Mouse (Mus musculus): ENCODE measurements at regions not wholly inside any gene's neighbourhood (a gene's known extent, or its start where the extent isn't known, plus 50 kb on each side); places are given as distances from the start of the nearest gene placed in this dataset.

DNA sequence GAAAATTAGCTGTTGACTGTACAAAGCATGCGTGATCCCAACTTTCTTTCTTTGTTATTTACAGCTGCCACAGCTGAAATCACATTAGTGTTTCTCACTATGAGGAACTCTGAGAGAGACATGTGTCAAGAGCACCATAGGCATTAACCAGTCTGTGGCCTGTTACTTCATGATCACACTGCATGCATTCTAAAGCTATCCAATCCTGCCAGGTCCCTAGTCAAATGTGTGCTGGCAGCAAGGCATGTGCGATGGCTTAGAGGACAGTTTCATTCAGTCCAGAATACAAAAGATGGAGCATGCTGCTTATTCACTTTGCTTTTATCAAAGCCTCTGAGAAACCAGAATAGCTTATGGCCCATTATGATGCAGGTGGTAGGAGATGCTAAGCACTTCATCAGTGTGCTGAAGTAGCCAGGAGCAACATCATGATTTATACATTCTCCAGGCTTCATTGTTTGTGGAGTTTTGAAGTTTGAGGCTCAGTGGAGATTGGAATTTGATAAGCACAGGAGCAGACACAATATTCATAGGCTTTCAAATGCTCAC, 882.9 kb upstream of the Lrrn3 start:
- DNase-seq, result no peak

DNA sequence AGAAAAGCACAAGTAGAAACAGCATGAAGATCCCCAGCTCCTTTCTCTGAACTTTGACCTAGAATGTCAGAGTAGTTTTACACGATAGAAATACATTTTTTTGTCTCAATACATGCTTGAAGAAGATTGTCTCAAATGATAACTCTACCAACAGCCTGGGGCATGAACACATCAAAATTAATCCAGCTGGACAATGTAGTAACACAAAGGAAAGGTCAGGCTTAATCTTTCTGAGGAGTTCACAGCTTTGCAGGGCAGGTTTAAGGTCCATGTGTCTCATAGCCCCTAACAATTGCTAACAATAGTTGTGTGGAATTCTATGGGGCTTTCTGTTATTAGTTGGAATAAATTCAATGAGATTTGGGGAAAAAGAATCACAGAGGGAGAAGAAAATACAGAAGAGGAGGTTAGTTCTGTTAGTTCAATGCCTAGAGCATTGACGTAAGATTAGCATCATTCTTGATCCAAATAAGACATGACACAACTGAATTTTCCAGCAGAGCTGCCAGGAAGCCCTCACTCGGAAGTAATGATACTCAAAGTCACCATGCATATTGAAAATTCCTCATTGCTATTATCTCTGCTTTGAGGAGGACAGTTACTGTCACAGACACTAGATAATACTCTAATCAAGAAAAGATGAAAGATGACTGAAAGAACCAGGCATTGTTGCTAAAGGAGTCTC, 852.9 kb upstream of the Lrrn3 start:
- no peak for DNase-seq

DNA sequence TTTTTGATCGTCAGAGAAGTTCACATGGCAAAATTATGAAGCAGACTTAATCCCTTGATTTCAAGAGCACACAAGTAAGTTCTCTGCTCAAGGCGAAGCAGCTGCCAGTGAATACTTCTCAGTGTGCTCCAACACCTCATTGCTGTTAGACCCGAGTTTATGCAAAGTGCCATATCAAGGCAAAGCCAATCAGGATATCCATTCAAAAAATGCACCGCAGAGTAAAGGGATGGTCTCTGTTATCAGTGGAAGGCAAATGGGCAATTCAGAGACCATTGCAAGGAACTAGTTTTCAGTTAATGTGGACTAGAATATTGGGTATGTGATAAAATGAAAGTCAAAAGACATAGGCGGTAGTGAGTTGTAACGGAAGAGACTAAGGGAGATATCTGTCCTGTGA, 820.2 kb upstream of the Lrrn3 start:
- no peak for DNase-seq

DNA sequence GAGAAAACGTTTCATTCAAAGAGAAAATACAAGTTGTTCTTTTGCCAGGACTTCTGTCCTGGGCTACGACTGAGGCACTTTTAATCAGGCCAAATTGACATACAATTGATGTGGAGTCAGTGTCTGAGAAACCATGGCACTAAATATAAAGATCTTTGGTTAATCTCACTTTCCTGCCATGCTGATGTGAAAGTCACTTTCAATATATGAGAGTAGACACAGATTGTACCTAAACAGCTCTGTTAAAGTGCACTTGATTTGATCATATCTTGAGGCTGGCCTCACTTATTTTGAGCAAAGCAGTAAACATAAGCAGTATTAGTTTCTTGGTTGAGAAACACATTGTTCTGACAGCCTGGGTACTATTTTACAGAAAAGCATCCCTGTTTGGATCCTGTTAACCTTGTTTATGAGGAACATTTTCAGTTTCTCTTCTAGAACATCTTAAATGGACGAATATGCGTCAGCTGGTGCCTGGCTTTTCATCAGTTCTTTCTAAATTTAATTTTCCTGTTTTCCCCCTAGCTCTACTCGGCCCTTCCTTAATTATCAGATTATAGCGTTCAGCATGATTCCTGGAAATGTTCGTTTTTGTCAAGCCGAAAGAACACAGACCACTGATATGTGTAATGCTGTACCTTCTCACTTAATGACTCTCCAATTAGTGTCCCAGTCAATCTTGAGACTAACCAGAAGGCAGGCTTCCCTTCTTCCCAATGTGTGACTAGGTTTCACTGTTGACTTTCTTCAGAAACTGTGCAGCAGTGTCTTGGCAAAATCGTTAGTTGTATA, 791.2 kb upstream of the Lrrn3 start:
- no peak for DNase-seq

DNA sequence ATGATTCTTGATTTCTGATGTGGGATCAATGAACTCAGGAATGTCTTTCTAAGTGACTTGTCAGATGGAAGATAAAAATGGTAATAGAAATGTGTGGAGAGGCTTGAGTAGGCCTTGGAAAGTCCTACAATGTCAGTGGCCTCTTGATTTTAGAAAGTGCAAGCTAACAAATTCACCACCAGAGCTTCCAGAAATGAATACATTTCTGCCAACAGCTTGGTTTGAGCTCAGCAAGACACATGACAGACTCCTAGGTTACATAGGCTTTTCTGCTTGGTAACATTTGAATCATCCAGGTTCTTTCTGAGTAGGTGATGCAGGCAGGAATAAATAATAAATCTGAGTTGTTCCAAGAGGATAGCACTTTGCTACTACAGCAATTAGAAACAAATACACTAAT, 764.2 kb upstream of the Lrrn3 start:
- no peak for DNase-seq

DNA sequence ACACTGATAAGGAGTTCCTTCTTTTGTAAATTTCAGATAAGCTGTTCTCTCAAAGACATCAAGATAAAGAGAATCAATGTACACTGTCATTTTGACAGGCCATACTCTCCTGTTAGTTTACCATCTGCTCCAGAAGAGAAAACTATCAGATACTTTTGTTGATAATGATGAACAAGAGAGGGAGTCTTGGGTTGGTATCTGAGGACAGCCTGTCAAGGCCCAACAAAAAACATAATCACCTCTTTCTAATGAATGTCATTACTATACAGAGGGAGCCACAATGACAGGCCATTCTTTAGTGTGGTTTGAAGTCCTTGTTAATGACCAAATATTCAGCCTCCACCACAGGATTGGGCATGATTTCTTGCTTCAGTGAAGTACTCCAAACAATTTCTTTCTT, 743.0 kb upstream of the Lrrn3 start:
- no peak for DNase-seq

DNA sequence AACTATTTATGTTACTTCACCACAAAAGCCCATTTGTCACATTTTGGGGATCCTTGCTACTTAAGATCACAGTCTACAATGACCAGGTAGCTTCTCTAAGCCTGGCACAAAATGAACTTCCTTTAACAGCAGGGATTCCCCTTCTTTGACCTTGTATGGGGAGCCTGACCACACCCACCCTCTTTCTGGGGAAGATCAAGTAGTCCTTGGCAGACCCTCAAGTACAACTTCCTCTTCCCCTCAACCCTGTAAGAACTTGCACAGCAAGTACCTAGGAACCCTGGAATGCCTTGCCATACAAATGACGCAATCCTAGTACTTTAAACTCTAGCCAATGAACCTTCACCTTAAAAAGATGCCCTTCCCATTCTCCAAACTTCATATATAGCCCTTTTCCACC, 695.4 kb upstream of the Lrrn3 start:
- no peak for DNase-seq

DNA sequence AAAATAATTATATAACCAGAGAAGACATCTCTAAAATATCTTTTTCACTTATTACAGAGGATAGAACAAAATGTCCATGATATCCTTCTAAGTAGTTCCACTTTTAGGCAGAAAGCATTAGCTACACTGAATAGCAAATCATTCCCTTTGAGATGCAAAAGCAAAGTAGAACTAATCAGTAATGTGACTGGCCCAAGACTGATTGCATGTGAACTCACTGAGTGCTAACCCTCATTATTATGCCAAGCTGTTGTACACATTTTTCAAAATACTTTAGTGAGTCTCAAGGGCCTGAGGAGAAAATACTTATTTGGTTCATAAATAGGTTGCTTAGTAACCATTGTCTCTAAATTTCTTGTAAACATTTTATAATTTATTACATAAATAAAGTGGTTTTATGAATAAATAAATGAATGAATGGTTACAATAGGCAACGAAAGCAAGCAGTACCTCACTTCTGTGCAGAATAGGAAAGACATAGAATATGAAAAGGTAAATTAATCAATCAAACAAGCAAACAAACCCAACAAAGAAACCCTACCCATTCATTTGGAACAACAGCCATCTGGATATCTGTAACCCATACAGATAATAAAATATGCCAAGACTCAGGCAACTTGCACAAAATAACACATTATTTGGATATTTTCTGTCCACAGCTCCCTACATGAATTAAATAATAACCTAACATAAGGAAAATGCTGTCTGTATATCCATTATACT, 693.9 kb upstream of the Lrrn3 start:
- no peak for DNase-seq

DNA sequence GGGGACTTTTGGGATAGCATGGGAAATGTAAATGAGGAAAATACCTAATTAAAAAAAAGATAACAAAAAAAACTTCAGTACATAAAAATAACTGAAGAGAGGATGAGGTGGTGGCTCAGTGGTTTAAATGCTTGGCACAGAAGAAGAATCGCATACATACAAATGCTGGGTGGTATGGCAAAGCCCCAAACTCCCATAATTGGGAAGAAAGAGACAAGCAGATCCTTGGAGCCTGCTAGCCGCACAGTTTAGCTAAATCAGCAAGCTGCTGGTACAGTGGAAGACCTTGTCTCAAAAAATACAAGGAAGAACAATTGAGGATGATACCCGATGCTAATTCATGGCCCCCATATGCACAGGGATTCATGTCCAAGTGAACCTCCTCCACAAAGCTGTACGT, 661.7 kb upstream of the Lrrn3 start:
- no peak for DNase-seq

DNA sequence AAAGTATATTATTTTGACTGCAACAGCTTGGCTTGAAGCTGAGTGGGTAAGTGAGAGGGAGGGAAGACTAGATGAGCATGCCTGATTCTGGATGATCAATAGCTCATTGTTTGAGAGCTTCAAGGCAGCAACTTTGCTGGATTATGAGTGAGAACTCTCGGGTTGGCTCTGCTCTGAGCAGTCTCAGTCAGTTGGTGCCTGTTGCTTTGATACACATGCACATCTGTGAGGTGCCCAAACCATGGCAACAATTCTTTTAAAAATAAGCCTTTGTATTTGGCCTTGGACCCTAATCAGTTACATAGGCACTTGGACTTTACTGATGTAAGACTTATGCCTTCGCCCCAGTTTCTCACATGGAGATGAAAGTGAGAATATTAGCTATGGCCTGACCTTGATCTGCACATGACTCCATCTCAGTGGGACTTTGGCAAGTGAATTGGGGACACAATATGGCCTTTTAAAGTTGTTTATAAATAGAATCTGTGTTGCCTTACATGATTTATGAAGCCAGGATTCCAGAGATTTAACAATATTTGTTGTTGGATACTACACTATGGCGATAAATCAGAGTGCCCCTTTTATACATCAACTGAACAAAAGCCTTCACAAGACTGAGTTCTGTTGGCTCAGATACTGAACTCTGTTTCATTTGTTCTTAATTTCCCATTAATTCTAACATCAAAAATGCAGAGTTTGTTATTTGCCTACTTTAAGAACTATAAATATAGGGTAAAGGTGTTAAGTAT, 652.6 kb upstream of the Lrrn3 start:
- no peak for DNase-seq

DNA sequence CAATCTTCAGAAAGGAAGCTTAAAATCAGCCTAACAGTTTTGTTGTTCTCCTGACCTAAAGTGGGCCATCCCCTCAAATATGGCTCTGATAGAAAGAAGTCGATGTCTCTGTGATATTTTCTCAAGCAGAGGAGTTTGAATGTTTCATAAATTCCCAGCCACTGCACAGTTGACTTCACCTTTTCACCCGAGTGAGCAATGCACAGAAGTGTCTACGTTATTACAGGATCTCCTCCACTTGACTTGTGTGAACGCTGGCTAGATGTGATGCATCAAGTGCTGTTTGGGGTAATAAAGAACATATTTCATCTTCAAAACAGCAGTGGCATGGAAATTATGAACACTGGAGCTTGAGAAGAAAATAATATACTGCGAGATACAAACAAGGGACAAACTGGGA, 651.9 kb upstream of the Lrrn3 start:
- no peak for DNase-seq

DNA sequence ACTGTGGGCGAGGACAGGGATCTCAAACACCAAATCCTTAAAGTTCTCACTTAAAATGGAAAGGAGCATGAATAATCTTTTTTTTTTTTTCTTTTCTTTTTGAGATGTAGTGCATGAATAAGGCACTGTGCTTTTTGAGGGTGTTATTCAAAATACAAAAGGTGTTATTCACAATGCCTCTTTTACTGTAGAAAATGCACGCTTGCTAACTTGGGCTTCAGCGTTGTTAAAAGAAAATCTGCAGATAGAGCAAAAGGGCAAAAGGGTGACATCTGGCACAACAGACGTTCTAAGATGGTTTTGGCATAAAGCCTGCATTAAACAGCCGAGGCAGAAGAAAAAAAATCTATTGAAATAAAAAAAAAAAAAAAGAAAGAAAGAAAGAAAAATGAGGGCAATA, 651.5 kb upstream of the Lrrn3 start:
- DNase-seq, result no peak

DNA sequence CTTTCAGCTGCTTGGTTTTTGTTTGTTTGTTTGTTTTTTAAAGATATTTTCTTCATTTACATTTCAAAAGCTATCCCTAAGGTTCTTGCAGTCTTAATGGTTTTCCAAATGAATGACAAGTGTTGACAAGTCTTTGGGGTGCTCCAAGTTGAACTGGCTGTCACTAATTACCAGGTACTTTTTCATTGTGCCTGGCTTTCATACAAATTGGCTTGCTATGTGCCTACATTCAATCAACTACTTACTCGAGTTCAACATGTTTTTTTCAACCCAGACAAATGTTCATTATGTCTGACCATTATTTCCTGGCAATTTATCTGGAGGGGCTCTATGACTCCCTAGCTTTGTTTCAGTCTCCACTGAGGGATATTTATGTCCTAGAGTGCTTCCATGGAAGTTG, 614.0 kb upstream of the Lrrn3 start:
- DNase-seq, result no peak

DNA sequence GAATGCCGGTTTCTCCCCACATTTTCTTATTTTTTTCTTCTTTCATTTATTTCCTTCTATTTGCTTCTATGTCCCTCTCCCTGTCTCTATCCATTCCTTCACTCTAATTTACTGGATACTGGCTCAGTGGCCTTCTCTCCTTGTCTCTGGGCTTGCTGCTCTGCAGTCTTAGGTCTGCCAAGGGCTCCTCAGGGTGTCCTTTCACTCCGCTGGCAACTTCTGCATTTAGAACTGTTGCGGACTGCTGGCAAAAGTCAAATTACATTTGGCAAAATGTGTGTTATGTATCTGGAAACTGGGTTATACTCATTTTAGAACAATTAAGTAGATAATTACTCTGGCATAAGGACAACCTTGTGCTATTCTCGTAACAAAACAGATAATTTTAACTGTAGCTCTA, 584.2 kb upstream of the Lrrn3 start:
- DNase-seq, result no peak

DNA sequence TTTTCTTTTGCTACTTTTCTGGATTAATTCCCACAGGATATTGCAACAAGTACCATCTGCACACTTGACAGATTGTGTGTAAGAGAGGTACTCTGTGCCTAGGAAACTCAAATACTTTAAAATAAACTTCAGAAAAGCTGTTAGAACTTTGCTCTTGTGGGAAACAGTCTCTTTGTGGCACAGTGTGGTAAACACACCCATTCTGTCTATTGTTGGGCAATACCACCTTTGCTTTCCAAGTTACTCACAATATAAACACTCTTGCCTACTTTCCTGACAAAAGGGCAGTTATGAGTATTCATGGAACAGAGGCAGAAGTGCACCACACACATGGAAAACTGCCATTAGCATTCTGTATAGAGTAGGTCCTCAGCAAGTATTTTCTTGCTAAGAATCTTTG, 577.5 kb upstream of the Lrrn3 start:
- DNase-seq, result no peak

DNA sequence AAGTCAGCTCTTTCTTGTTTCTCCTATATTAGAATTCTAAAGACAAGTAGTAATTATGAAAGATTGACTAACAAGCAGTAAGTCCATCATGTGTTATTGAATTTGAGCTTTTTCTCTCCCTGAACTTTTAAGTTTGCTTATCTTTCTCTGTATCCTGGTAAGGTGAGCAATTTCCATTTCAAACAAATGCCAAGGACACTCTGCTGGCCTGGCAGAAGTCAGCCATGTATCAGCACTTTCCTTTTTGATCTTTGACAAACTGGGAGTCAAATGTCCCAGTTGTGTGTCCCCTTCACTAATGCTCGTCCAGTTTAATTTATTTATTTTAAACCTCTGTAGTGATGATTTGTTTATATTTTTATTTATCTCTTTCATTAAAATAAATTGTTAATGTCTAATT, 562.8 kb upstream of the Lrrn3 start:
- no peak for DNase-seq

DNA sequence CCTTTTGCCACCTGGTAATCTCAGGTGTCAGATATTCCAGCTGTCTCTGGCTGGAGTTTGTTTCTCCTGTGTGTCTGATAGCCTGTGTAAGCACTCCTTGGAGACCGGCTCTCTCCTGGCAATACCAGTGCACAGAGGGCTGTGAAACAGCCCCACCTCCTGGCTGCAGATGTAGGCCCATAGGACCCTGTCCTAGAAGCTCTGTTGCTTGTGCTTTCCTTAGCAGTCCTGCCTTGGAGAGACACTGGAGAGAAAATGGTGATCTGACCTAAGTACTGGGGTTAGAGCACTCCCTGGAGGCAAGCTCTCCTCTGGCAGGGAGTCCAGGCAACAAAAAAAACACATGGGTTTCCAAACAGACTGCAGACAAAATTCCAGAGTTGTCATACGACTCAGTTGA, 541.6 kb upstream of the Lrrn3 start:
- DNase-seq, result peak; percentile 11

DNA sequence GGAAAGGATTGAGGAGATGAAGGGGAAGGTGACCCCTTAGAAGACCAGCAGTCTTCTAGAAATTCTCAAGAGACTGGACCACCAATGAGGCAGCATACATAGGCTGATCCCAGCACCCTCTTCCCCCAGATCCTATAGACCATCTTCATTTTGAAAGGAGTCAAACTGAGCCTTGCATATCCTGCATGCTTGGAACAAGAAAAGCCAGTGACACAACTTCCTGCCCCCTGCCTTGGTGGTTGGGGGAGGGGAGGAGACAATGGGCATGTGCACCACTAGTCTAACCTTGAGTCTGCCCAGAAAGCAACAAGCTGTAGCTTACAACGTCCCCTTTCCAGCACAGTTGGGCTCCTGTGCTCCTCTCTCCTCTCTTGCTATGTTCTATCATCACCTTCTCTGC, 531.3 kb upstream of the Lrrn3 start:
- no peak for DNase-seq

DNA sequence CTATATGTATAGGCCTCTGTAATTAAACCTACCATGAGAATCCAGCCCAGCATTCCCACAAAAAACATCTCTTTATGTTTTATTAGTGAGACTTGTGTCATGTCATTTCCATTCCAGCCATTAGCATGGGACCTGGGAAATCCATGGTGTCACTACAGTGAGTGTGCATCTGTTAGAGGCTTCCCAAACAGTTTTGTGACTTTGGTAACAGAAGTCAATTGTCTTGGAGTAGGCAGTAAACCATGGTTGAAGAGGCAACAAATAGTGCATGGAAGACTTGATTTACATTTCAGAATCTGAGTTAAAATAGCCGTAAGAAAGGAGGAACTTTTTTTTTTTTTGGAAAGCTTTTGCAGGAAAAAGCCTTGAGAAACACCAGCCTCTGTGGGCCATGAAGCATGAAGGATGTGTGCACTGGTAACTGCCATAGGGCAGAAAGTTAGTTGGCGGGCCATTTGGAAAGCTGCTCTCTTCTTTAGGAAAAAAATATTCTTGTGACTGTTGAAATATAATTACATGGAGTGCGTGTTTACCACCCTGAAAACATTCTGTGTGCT, 522.7 kb upstream of the Lrrn3 start:
- DNase-seq, result no peak

DNA sequence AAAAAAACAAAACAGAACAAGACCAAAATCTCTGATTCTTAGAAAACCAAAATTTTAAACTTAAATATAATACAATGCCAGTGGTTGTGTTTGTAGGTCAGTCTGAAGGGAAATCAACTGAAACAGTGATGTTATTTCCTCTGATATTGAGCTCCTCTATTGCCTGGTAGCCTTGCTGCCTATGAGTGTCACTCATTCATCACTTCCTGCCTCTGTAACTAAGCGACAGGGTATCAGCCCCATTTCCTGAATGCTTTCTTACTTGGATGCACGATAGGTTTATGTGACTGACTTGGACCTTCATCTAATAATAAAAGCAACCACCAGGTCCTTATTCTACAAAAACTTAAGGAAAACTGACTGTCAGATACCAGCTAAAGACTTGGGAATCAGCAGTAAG, 520.7 kb upstream of the Lrrn3 start:
- no peak for DNase-seq
